Mouse (Mus musculus) spleen, adult 2 months (tissue): ENCODE data around the gene Erp27.

Experiments
- CTCF ChIP-seq: fragments of 200-500 bp; IDR thresholded peaks from 2 replicates; pipeline ENCODE4 v1.5.1; 2011; ENCODE audit warnings: mild to moderate bottlenecking, inconsistent platforms; ENCODE audit not compliant: insufficient read depth, insufficient read length, insufficient replicate concordance; ENCODE audit errors: extremely low read depth
- POLR2A ChIP-seq: fragments of 200-500 bp; IDR thresholded peaks from 2 replicates; pipeline ENCODE4 v1.6.1; 2011; ENCODE audit warnings: low read depth, low read length, inconsistent platforms

- TF ChIP-seq CTCF (no peak), POLR2A (no peak)
Observed at GRCm38 (mm10) chr6:136910247-136910890, 11.6 kb downstream of the Erp27 start.
